Mouse (Mus musculus): ENCODE data around the gene Smad1.

The Smad1 gene

DNA sequence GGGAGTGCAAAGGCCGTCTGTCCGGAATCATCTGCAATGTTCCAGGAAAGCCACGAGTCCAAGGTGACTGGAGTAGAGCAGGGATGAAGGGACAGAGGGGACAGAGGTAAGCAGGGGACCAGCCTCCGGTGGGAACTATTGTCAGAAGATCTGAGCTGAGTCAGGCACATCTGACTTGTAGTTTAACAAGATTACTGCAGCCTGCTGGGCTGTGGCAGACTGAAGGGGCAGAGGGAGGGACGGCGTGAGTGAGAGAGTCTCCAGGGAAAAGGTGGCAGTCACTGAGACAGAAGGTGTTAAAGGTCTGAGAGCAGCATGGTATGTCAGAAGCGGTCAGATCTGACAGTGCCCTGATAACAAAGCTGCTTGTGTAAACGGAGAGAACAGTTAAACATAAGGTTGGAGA is 16.5 kb downstream of the Smad1 start:
- DNase-seq: no peak

DNA sequence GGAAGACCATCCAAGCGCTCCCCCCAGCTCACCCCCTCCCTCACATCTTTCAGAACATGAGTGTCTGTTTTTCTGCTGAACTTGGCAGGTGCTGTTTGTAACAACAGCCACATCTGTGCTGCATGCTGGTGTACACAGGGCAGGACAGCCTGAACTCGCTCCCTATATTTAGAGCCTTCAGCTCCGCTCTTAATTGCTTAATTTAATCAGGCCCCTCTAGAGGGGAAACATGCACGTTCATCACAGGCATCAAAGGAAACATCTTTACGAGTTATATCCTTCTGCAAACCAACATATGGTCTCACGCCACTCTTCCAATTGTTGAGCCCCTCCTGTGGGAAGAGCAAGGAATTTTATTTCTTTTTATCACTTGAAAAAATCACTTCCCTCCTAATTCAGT is 17.5 kb downstream of the Smad1 start:
- no peak for DNase-seq

DNA sequence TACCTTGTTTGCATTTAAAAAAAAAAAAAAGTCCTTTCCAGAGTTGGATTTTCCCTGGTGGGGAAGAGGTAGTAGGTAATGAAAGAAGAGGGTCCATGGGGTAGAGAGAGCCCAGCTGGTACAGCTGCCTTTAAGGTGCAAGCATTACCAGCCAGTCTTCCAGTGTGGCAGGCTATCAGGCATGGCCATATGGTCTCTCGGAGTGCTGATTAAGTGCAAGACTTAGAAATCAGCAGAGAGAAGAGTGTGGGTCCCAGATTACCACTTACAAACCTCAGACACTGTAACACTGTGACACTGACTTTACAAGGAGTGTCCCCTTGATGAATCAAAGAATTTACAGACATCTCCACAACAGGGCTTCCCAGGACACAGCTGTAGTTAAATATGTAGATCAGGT is 18.9 kb downstream of the Smad1 start:
- no peak for DNase-seq

DNA sequence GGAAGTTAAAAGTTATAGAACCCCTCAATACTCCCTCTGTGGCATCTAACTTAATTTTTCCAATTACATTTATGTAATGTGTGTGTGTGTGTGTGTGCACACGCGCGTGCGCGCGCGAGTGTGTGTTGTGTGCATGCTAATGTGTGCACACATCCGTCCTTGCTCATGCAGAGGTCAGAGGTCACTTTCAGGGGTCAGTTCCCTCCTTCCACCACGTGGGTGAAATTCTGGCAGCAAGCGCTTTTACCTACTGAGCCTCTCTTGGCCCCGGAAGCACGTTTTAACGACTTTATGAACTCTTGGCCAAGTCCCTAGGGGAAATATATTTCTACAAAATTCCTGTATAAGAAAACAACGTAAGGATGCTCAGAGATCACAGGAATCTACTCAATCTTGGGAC is 19.3 kb downstream of the Smad1 start:
- DNase-seq: no peak

DNA sequence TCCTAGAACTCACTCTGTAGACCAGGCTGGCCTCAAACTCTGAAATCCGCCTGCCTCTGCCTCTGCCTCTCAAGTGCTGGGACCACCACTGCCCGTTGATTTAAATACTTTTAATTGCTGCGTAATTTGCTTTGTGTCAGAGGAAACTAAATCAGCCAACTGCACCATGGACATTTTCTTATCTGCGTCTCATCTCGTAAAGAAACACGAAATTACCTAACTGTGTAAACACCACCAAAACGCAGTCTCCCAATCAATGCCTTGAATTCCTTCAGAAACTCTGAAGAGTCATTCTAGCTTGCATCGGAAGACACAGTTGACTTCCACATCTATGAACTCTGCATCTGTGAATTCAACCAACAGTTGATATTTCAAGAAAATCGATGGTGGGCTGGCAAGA is 22.7 kb downstream of the Smad1 start:
- no peak for DNase-seq

DNA sequence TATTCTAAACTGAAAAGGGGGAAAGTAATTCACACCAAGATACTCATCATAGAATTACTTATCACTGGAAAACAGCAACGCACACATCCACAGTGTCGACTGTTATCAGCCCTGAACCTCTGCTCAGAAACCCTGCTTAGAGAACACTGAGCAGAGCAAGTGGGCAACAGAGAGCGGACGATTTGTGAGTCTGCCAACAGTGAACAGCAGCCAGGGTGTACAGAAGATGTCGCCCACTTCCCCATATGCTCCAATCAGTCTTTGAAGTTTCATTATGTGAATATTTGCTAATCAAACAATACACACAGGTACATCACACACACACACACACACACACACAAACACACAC is 23.6 kb downstream of the Smad1 start:
- DNase-seq: no peak

DNA sequence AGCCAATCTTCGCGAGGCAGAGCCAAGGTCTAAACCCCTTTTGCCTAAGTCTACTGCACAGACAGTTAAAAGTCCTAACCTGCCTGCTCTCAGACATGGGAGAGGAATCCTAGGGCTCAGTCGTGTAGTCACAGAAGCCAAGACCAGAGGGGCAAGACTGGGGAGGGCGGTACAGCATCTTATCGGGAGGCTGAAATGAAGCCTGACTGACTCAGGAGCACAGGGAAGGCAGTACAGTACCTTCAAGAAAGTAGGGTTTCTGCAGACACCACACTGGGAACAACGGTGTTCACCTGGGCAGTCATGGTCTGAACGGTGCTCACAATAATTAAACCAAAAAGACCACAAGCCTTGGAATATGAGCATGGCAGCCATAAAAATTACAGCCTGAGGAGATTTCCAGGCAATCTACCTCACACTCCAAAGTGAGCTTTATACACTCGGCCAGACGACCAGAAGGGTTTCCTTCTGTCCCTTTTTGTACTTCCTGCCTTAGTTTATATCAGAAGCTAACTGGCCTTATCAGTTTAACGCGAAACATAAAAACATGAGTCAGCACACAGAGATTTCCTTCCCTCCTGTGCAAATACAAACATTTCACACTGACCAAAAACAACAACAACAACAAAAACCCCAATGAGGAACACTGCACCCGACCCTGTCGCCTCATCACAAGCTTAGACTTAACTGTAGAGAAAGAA is 24.1 kb downstream of the Smad1 start:
- no peak for DNase-seq

DNA sequence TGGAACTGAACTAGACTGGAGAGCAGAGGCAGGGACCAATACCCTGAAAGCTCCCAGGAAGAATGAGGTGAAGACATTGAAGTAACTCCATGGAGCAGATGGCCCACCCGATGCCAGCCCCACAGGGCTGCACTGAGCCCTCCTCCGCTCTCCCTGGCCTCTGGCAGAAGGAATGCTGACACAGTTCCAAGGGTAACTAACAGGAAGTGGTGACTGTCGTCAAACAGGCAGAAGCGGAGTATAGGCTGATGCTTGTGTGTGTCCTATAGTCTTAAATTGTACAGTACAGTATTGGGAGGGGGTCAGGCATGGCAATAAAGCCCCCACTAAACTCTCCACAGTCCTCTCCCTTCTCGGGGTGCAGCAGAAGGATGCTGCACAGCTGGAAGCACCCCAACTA is 24.9 kb downstream of the Smad1 start:
- no peak for DNase-seq

DNA sequence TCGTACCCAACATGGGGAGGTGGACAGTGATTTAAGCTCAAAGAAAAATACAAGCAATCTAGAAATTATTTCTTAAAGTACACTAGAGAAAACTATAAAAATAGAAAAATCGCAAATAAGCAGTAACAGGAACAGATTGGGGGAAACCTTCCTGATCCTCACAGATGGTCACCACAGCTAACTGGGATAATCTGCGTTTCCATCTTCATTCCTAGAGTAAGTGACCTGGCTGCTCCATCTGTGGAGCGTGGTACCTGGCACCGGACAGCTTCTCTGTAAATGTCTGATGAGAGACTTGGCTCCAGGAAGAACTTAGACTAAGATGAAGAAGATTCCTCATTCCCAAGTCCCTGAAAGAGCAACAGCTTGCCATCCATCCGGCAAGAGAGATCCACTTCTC is 25.8 kb downstream of the Smad1 start:
- DNase-seq: no peak

DNA sequence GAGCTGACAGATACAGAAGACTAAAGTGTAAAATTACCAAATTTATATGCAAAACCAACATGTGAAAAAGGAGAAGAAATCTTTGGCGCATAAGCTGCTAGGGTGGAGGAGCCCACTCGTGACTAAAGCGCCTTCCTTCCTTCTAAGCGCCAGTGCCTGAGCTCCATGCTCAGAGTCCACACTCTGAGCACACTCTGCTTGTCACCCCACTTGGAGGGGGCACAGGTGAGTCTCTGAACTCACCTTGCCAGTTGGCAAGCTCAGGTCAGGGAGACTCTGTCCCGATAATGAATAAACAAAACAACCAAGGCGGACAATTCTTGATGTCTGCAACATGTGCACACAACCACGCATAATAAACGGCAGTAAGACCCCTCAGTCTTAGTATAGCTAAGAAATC is 26.4 kb downstream of the Smad1 start:
- no peak for DNase-seq

DNA sequence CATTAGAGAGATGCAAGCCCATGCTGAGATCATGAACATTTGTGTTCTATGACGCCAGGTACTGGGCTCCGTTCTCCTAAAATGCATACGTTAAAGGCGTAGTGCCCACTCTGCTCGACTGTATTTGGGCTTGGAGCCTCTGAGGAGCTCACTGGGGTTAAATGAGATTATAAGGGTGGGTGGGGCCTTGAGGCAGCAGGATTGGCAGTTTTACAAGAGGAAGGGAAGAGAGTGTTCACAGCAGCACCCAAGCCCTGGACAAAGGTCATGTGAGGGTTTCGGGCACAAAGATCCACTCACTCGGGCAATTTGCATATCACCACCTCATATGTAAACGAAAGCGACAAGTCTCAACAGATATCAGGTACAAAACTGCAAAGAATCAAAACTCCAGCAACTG is 26.8 kb downstream of the Smad1 start:
- DNase-seq: no peak

DNA sequence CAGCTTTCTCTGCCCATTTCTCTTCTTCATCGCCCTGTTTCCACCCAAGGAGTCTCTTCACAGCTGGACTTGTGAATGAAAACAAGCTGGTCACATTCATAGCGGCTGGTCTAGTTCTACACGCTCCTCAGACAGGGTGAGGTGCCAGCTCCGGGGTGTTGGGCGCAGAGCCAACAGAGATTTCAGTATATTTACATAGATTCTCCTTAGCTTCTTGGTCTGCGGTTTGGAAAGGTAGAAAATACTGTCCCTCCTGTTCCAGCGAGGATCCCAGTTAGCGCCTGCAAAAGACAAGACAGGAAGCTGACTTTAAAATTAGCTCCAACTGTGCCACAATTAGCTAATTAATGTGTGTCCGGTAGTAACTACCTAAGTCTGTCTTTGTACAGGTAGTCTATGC is 27.2 kb downstream of the Smad1 start:
- no peak for DNase-seq

DNA sequence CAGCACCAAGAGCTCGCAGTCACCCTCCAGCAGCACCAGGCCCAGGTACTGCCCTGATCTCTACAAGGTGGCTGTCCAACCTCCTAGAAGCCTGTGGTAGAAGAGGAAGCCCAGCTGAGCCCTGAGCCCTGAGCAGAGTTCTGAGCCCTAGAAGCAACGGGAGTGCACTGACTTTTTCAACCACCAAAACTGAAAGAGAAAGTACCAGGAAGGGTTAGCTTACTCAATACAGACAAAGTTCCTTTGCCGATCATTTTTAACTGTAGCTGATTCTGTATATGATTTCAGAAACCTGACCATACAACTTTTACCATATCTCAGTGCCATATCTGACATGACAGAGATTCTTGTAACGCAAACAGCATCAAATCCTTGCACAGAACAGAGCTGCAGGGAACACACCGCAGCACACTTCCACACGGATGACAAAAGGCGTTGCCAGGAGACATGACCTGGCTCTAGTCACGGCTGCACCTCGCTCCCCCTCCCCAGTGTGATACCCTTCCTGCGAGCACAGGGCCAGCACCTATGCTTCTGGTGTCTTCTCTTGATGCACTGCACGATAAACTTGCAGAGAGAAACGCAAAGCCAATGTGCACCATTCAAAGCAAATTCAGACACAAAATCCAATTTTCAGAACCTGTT is 28.6 kb downstream of the Smad1 start:
- no peak for DNase-seq

DNA sequence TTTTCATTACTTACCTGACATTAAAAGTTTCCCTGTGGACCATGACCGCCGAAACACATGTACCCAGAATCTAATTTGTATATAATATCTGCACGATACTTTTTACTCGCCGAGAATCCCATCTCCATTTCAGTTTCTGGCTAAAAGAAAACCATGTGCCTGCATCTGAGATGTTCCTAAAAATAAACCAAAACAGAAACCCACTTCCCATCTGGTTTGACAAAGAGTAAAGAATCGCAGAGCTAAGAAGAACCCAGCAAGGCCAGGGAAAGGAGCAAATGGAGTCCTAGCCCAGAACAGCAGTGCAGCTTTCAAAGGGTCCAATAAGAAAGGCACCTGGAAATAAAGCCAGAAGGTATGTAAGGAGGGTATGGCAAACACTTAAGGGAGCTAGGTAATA is 30.2 kb downstream of the Smad1 start:
- DNase-seq: no peak

DNA sequence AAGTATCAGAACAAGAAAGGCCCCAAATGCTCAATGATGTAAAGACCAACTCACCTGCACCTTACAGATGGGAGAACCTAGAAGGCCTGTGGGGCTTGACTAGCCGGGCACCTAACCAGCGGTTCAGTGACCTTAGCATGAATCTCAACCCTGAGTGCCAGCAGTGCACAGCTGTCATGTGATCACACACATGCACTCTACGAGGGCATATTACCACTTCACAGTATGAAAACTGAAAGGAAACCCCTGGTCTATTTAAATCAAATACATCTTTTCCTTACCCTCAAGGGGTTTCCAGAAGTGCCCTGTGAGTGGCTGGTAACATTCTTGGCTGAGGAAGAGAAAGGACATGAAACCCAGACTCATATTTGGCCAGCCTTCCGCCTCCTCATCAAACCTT is 31.4 kb downstream of the Smad1 start:
- DNase-seq: no peak

DNA sequence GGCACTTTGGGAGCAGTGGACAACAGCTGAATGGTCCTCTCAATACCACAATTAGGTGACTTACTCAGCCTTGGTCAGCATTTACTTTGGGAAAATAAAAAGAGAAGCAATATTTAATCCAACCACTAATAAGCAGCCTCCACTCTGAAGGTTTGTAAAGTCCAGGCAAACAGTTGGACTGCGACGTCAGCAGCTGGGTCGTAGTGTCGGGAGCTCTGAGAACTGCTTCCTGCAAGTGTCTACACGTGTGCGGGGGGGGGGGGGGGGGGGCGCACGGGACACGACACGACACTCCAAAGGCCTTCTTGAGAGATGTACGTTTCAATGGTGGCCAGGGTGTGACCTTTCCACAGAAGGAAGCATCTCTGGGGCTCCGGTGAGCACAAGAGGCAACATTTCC is 32.0 kb downstream of the Smad1 start:
- DNase-seq: no peak

DNA sequence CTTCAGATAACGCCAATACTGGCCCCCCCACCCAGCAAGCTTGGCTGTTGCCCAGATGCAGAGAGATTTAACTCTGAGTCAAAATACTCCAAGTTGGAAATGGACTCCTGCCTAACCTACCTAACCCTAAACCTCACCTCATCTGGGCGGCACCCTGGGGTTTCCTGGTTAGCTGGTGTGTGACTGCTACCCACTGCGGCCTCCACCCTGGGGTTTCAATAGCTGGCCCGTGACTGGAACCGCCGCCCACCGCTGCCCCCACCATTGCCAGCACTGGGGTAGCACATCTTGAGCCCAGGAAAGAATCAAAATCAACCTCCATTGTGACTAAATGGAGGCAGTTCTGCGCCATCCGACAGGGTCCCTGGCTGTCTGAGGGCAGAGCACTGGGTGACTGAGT is 33.1 kb downstream of the Smad1 start:
- no peak for DNase-seq

DNA sequence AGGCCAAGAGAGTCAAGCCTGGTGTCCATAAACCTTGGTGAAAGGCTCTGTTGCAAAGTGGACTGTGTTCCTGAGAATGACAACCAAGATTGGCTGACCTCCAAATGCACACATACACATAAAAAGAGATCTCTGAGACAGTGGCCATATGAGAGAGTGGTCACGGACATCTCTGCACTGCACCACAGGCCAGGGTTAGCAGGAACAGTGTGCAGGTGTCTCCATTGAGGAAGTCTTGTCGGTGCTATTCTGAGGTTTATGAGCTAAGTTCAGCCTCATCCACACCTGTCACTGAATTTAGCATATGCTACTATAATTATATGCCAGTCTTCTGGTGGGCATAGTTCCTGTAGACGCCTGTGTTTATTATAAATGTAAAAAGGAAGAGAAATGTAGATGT is 33.6 kb downstream of the Smad1 start:
- no peak for DNase-seq

DNA sequence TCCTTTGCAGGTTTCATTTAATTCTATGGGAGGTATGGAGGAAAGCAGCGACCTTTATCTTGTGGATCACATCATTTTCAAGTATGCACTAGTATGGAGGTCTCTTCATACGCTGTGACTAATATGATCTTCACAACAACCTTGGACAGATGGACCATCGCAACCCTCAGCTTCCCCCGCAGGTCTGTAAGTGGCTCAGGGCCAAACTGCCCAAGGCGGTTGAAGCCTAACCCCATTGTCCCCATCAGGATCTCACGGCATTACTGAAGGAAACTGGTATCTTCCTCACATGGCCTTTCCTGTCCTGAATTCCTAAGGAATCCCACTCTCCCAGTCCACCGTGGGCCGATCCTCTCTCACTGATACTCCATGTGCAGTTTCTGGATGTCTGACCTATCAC is 34.5 kb downstream of the Smad1 start:
- DNase-seq: no peak

DNA sequence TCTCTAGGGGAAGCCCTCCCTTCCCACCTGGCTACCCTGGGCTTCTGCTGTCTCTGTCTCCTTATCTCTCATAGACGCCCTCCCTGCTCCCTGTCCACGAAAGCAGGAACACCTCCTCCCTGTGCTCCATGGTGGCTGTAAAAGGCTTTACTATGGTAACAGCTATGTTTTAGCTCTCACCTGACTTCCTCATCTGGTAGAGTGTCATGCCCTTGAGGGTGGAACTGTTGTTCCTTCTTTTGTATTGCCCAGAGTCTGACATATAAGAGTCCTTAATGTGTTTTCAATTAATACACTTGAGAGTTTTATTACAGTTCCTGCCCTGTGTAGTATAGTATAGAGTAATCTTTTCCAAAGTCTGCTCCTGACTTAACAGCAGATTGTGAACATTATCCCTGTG is 36.9 kb downstream of the Smad1 start:
- no peak for DNase-seq

DNA sequence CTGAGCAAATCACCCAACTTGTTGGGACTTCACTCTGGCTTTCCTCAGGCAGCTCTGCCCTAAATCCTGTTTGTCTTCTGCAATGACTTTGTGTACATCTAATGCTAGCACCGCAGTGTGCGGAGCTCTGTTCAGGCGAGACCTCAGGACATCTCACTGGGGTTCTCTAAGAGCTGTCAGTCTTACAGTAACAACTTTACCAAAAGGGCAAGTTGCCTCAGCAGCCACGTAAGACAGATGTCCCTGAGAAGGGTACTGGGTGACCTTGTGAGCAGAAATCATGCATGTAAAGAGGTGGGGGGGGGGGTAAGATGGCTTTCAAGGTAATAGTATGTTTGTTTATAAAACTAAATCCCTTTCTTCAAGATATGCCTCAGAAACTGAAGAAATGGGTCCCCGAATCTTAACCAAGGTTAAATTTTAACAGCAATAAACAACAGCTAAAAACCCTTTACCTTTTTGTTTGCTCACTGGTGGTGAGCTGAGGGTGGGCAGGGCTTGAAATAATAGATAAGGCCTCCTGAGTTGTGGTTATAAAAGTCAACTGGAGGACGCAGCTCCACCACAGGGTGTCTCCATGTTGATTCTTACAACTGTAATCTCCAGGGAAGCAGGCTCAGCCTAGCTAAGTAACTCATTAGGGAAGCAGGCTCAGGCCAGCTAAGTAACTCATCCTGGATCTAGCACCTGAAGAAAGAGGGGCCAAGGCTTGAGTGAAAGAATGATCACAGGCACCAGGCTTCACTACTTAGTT is 38.4 kb downstream of the Smad1 start:
- DNase-seq: no peak

DNA sequence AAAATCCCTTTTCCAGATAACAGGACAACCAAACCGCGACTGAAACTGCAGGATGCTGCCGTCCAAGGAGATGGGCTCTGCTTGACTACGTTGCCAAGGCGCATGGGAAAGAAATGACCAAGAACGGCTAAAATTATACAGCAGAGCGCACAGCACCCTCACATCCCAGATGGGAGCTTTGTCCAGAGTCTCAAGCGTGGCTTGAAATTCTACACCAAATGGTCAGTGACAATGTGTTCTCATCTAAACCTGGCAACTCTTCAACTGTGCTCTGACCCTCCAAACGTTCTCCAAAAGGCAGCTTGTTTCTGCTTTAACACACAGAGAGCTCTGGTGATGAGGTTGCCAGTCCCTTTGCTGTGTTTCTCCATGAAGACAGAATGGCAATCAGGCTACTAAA is 39.0 kb downstream of the Smad1 start:
- no peak for DNase-seq

DNA sequence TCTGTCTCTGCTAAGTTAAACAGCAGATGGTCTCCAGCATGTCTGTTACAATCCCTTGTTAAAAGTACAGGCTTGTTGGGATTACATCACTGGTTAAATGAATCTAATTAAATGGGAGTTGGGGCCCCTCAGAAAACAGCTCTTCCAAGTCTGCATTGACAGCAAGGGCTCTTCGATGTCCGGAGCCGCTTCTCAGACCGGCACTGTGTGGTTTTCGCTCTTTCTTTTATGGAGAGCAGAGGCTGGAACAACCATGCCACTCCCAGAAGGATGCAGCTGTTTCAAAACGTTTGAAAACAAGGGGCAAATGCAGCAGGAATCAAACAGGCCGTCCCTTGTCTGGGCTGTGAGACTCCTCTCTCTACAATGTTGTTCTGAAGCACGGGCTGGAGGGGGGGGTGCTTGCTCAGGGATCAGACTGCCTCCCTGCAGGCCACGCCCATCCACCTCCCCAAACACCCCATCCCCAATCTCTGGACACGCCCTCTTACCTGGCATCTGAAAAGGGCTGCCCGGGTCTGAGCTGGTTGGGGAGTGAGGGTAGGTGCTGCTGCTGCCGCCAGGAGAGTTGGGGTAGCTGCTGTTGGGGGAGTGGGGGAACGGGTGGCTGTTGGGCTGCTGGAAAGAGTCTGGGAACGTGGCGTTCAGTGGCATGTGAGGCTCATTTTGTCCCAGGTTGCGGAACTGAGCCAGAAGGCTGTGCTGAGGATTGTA is 43.4 kb downstream of the Smad1 start:
- no peak for DNase-seq

DNA sequence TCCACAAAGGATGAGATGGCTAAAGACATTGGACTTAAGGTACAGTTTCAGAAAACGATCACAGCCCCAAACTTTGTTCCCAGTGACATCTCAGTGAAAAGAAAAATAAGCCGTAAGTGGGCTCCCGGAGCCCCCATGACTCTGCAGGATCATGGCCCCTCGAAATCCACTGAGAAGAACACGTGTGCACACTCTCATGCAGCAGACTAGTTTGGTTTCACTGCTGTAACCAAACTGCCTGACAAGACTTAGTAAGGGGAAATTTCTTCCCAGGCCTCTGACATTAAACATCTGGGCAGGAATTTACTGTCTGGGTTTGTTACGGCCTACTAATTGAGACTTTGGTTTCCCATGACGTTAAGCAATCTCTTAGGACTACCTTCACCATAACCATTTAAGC is 45.3 kb downstream of the Smad1 start:
- no peak for DNase-seq

Measured in right cerebral cortex, postnatal 4 days (tissue).